In genomic region chr2:32131866-32132566, GRCm38 (mm10) we compare ENCODE assay signal across 12 mouse cellular contexts. TPM values are rescaled to one million over a fixed set of nuclear protein-coding genes. Genes with fewer than 3 reads are reported as not detected.
DNase-seq lines count a peak whose midpoint lies in the region; ATAC-seq lines count a peak whose summit lies in the region.
"Had no signal": no experiment of that assay in that cellular context is flagged by ENCODE, and none has a peak within 500 bp of the region (broad histone marks: within the 10 kb centered on the region; RNA-seq: fewer than 3 reads in every experiment).

No protein-coding gene starts in this region.

- peaks cover 63% of the 10 kb centered on the region for H3K4me1 ChIP-seq in heart, embryonic 13.5 days
- H3K4me1 ChIP-seq in limb, embryonic 13.5 days = peaks cover 6% of the 10 kb centered on the region
- peaks cover 33% of the 10 kb centered on the region for H3K4me1 ChIP-seq in limb, embryonic 10.5 days
- H3K4me1 ChIP-seq in liver, embryonic 15.5 days (replicated peaks) = peaks cover 76% of the 10 kb centered on the region
- peaks cover 13% of the 10 kb centered on the region for H3K4me1 ChIP-seq in midbrain, embryonic 13.5 days (replicated peaks)

- H3K4me2 ChIP-seq in heart, embryonic 13.5 days = peak overlapping the region; percentile 46
- 0 out of 2 replicates have a peak overlapping the region, but pooled peaks have one; percentile 15 for H3K4me2 ChIP-seq in limb, embryonic 13.5 days (replicated peaks)
- H3K4me2 ChIP-seq in liver, embryonic 15.5 days = peak overlapping the region; percentile 48
- no peak overlapping the region for H3K4me2 ChIP-seq in midbrain, embryonic 13.5 days (replicated peaks)

- H3K36me3 ChIP-seq in heart, embryonic 13.5 days = no peaks in the 10 kb centered on the region
- no peaks in the 10 kb centered on the region for H3K36me3 ChIP-seq in limb, embryonic 13.5 days
- H3K36me3 ChIP-seq in limb, embryonic 10.5 days = no peaks in the 10 kb centered on the region
- no peaks in the 10 kb centered on the region for H3K36me3 ChIP-seq in liver, embryonic 15.5 days (replicated peaks)
- no peaks in the 10 kb centered on the region for H3K36me3 ChIP-seq in midbrain, embryonic 13.5 days
- H3K36me3 ChIP-seq: embryonic facial prominence, embryonic 15.5 days had no signal

- peak overlapping the region; percentile 53 for H3K9ac ChIP-seq in heart, embryonic 13.5 days
- no peak overlapping the region for H3K9ac ChIP-seq in limb, embryonic 13.5 days
- peak overlapping the region; percentile 48 for H3K9ac ChIP-seq in liver, embryonic 15.5 days
- H3K9ac ChIP-seq in midbrain, embryonic 13.5 days (replicated peaks) = no peak overlapping the region
- H3K9ac ChIP-seq: embryonic facial prominence, embryonic 15.5 days had no signal

- DNase-seq in heart, postnatal 36 days = no peak
- no peak for DNase-seq in limb, embryonic 10.5 days (ENCODE audit: low spot score)
- DNase-seq in ZHBTc4 (ENCODE audit: low read depth, low spot score) = peak; percentile 13
- no peak for DNase-seq in cerebellum, postnatal 14 days
- DNase-seq: lung, adult 2 months; right cerebral cortex, postnatal 25 days had no signal

- H3K27ac ChIP-seq in heart, embryonic 13.5 days (replicated peaks) = peak overlapping the region; percentile 97
- no peak overlapping the region for H3K27ac ChIP-seq in limb, embryonic 13.5 days
- no peak overlapping the region for H3K27ac ChIP-seq in limb, embryonic 10.5 days
- peak overlapping the region; percentile 100 for H3K27ac ChIP-seq in liver, embryonic 15.5 days (replicated peaks)
- H3K27ac ChIP-seq in midbrain, embryonic 13.5 days = no peak overlapping the region
- H3K27ac ChIP-seq: embryonic facial prominence, embryonic 15.5 days had no signal

- intact Hi-C loops in heart, postnatal 36 days (cut with DNase I) = loop anchor here (2.0 to 5.0 kb wide), 3 partner anchors 49 to 215 kb away; no protein-coding TSS in a partner anchor

- no peaks in the 10 kb centered on the region for H3K27me3 ChIP-seq in heart, embryonic 13.5 days (replicated peaks)
- no peaks in the 10 kb centered on the region for H3K27me3 ChIP-seq in limb, embryonic 13.5 days
- peaks cover 5% of the 10 kb centered on the region; the same call in 1 of the 2 replicates for H3K27me3 ChIP-seq in limb, embryonic 10.5 days (ENCODE audit: low read depth, poor library complexity, severe bottlenecking)
- no peaks in the 10 kb centered on the region for H3K27me3 ChIP-seq in liver, embryonic 15.5 days
- H3K27me3 ChIP-seq in midbrain, embryonic 13.5 days = no peaks in the 10 kb centered on the region
- H3K27me3 ChIP-seq: embryonic facial prominence, embryonic 15.5 days had no signal

- peak overlapping the region; percentile 4; the same call in 1 of the 2 replicates for H3K4me3 ChIP-seq in heart, embryonic 13.5 days
- no peak overlapping the region for H3K4me3 ChIP-seq in limb, embryonic 13.5 days
- H3K4me3 ChIP-seq in limb, embryonic 10.5 days = no peak overlapping the region
- H3K4me3 ChIP-seq in liver, embryonic 15.5 days (replicated peaks) = peak overlapping the region; percentile 14; the same call in 1 of the 2 replicates
- no peak overlapping the region for H3K4me3 ChIP-seq in midbrain, embryonic 13.5 days (replicated peaks)
- H3K4me3 ChIP-seq: embryonic facial prominence, embryonic 15.5 days had no signal

- no peaks in the 10 kb centered on the region for H3K9me3 ChIP-seq in heart, embryonic 13.5 days
- no peaks in the 10 kb centered on the region for H3K9me3 ChIP-seq in limb, embryonic 13.5 days
- no peaks in the 10 kb centered on the region for H3K9me3 ChIP-seq in limb, embryonic 10.5 days (replicated peaks)
- no peaks in the 10 kb centered on the region for H3K9me3 ChIP-seq in liver, embryonic 15.5 days (replicated peaks)
- no peaks in the 10 kb centered on the region for H3K9me3 ChIP-seq in midbrain, embryonic 13.5 days
- H3K9me3 ChIP-seq: embryonic facial prominence, embryonic 15.5 days had no signal

- ATAC-seq in heart, embryonic 13.5 days (ENCODE audit: extremely low read depth, insufficient number of reproducible peaks, low FRiP score, low TSS enrichment) = no peak
- no peak for ATAC-seq in limb, embryonic 13.5 days (ENCODE audit: low FRiP score, low read depth)
- no peak for ATAC-seq in liver, embryonic 15.5 days (ENCODE audit: insufficient read depth)
- no peak for ATAC-seq in midbrain, embryonic 13.5 days
- ATAC-seq: CD4-positive, CD25-positive, alpha-beta regulatory T cell, adult 4 months had no signal

- WGBS in heart, embryonic 13.5 days = 57% methylated on average over 6 of the region's 6 CpGs
- WGBS in limb, embryonic 13.5 days = 65% methylated on average over 6 of the region's 6 CpGs
- WGBS in limb, embryonic 10.5 days = 66% methylated on average over 6 of the region's 6 CpGs
- 47% methylated on average over 6 of the region's 6 CpGs for whole genome bisulfite sequencing in liver, embryonic 15.5 days (ENCODE audit: insufficient replicate concordance)
- 70% methylated on average over 6 of the region's 6 CpGs for WGBS in midbrain, embryonic 13.5 days

RNA-seq across cellular contexts. Expression of gene Prrc2b, which starts 18.9 kb away (rescaled TPM):
- 24.5 and 25.1 TPM in 2 replicates for polyA plus RNA-seq in heart, embryonic 13.5 days (2015; fragmentation: Nextera tagmentation; extraction: Ambion mirVana)
- 10 to 100 TPM; 75.5 to 80.0 TPM for total RNA-seq in heart, postnatal 36 days (2021)
- 49.0 and 52.7 TPM in 2 replicates for polyA plus RNA-seq in limb, embryonic 13.5 days (2015; fragmentation: Nextera tagmentation; extraction: Ambion mirVana)
- polyA plus RNA-seq in limb, embryonic 10.5 days (2016; fragmentation: Nextera tagmentation; extraction: Ambion mirVana) = 71.2 and 80.3 TPM in 2 replicates
- polyA plus RNA-seq in liver, embryonic 15.5 days (2015; fragmentation: Nextera tagmentation; extraction: Ambion mirVana) = 8.3 and 9.6 TPM in 2 replicates
- 68.4 and 77.5 TPM in 2 replicates for polyA plus RNA-seq in midbrain, embryonic 13.5 days (2015; fragmentation: Nextera tagmentation; extraction: Ambion mirVana)

RNA-seq across cellular contexts. Expression of gene Plpp7, which starts 36.7 kb away (rescaled TPM):
- 13.9 and 14.2 TPM in 2 replicates for polyA plus RNA-seq in heart, embryonic 13.5 days (2015; fragmentation: Nextera tagmentation; extraction: Ambion mirVana)
- total RNA-seq in heart, postnatal 36 days (2021) = 10 to 100 TPM; 24.7 to 32.1 TPM
- polyA plus RNA-seq in limb, embryonic 13.5 days (2015; fragmentation: Nextera tagmentation; extraction: Ambion mirVana) = 7.3 and 8.3 TPM in 2 replicates
- polyA plus RNA-seq in limb, embryonic 10.5 days (2016; fragmentation: Nextera tagmentation; extraction: Ambion mirVana) = 2.8 and 3.8 TPM in 2 replicates
- polyA plus RNA-seq in liver, embryonic 15.5 days (2015; fragmentation: Nextera tagmentation; extraction: Ambion mirVana) = 1.9 and 2.0 TPM in 2 replicates
- 16.6 and 19.1 TPM in 2 replicates for polyA plus RNA-seq in midbrain, embryonic 13.5 days (2015; fragmentation: Nextera tagmentation; extraction: Ambion mirVana)
- polyA plus RNA-seq: CD4-positive, CD25-positive, alpha-beta regulatory T cell, adult 4 months had no signal

RNA-seq across cellular contexts. Expression of gene Fam78a, which starts 47.4 kb away (rescaled TPM):
- polyA plus RNA-seq in heart, embryonic 13.5 days (2015; fragmentation: Nextera tagmentation; extraction: Ambion mirVana) = 29.3 and 32.8 TPM in 2 replicates
- 10 to 100 TPM; 14.3 to 15.8 TPM for total RNA-seq in heart, postnatal 36 days (2021)
- polyA plus RNA-seq in limb, embryonic 13.5 days (2015; fragmentation: Nextera tagmentation; extraction: Ambion mirVana) = 4.5 and 5.4 TPM in 2 replicates
- polyA plus RNA-seq in limb, embryonic 10.5 days (2016; fragmentation: Nextera tagmentation; extraction: Ambion mirVana) = 2.0 TPM in 2 replicates
- 11.4 TPM in 2 replicates for polyA plus RNA-seq in liver, embryonic 15.5 days (2015; fragmentation: Nextera tagmentation; extraction: Ambion mirVana)
- 0.38 and 0.44 TPM in 2 replicates for polyA plus RNA-seq in midbrain, embryonic 13.5 days (2015; fragmentation: Nextera tagmentation; extraction: Ambion mirVana)

Comparison
In these comparisons a context has a peak if more than half of its experiments do, and no peak if none do; other contexts are left out.
1. H3K27ac ChIP-seq: peak in heart, embryonic 13.5 days (single experiment) and liver, embryonic 15.5 days (single experiment); none in limb, embryonic 13.5 days (single experiment), limb, embryonic 10.5 days (single experiment) and midbrain, embryonic 13.5 days (single experiment).
2. H3K4me3 ChIP-seq: peak in heart, embryonic 13.5 days (single experiment) and liver, embryonic 15.5 days (single experiment); none in limb, embryonic 13.5 days (single experiment), limb, embryonic 10.5 days (single experiment) and midbrain, embryonic 13.5 days (single experiment).
3. H3K9ac ChIP-seq: peak in heart, embryonic 13.5 days (single experiment) and liver, embryonic 15.5 days (single experiment); none in limb, embryonic 13.5 days (single experiment) and midbrain, embryonic 13.5 days (single experiment).